ENCODE assay signal across 16 mouse cellular contexts in genomic region chr13:57853156-57853555, GRCm38 (mm10). TPM values are rescaled to one million over a fixed set of nuclear protein-coding genes. Genes with fewer than 3 reads are reported as not detected.
"Had no signal": no experiment of that assay in that cellular context is flagged by ENCODE, and none has a peak within 500 bp of the region (broad histone marks: within the 10 kb centered on the region; RNA-seq: fewer than 3 reads in every experiment).

No protein-coding gene starts in this region.

- H3K27me3 ChIP-seq: kidney, embryonic 15.5 days; liver, embryonic 13.5 days; lung, embryonic 15.5 days; stomach, embryonic 15.5 days had no signal

- H3K9ac ChIP-seq: kidney, embryonic 15.5 days; limb, embryonic 15.5 days; liver, embryonic 13.5 days; liver, postnatal 0 days; lung, embryonic 15.5 days; stomach, embryonic 15.5 days had no signal

- H3K36me3 ChIP-seq: kidney, embryonic 15.5 days; limb, embryonic 15.5 days; liver, embryonic 13.5 days; lung, embryonic 15.5 days; stomach, embryonic 15.5 days had no signal

- H3K9me3 ChIP-seq: kidney, embryonic 15.5 days; limb, embryonic 15.5 days; liver, embryonic 13.5 days; lung, embryonic 15.5 days; stomach, embryonic 15.5 days had no signal

- ATAC-seq: intestine, embryonic 16.5 days; liver, postnatal 0 days had no signal

- H3K4me1 ChIP-seq: limb, embryonic 15.5 days; liver, embryonic 13.5 days; lung, embryonic 15.5 days had no signal

- DNase-seq: kidney, adult 2 months; kidney, postnatal 14 days; liver, embryonic 13.5 days; liver, postnatal 0 days; lung, postnatal 14 days; right cerebral cortex, postnatal 14 days; thymus, postnatal 36 days had no signal

- H3K4me3 ChIP-seq: kidney, embryonic 15.5 days; left cerebral cortex, adult 2 months; limb, embryonic 15.5 days; liver, embryonic 13.5 days; lung, embryonic 15.5 days; stomach, embryonic 15.5 days had no signal

- H3K27ac ChIP-seq: kidney, embryonic 15.5 days; left cerebral cortex, adult 2 months; limb, embryonic 15.5 days; liver, embryonic 13.5 days; lung, embryonic 15.5 days; macrophage; stomach, embryonic 15.5 days had no signal

- H3K4me2 ChIP-seq: kidney, embryonic 15.5 days; limb, embryonic 15.5 days; liver, embryonic 13.5 days; lung, embryonic 15.5 days; stomach, embryonic 15.5 days had no signal

RNA-seq across cellular contexts. Expression of gene Spock1, which starts 55.0 kb away (rescaled TPM):
- total RNA-seq: monocyte, adult 5-6 weeks had no signal
- polyA plus RNA-seq: liver, postnatal 0 days; macrophage; spleen, adult 2 months had no signal
